Mouse (Mus musculus) megakaryocyte, embryonic 14.5 days (primary cell): Measurements from ENCODE around the gene Srgap2. TPM values are rescaled to one million over a fixed set of nuclear protein-coding genes. Genes with fewer than 3 reads are reported as not detected.

Experiments used
- H3K27me3 ChIP-seq: replicated peaks from 2 replicates; pipeline ENCODE3; 2012; ENCODE audit warnings: inconsistent platforms
- H3K36me3 ChIP-seq: replicated peaks from 2 replicates; pipeline ENCODE3; 2012; ENCODE audit warnings: low read length, inconsistent platforms, mixed read lengths
- H3K4me1 ChIP-seq: 2 replicates; pipeline ENCODE4 v1.6.1; 2012; ENCODE audit warnings: inconsistent platforms
- H3K4me3 ChIP-seq: replicated peaks from 2 replicates; pipeline ENCODE3; 2012; ENCODE audit warnings: moderate library complexity, mild to moderate bottlenecking, inconsistent platforms
- H3K9me3 ChIP-seq: 2 replicates; pipeline ENCODE4 v1.6.1; 2012; ENCODE audit warnings: inconsistent platforms
- FLI1 ChIP-seq: IDR thresholded peaks from 2 replicates; pipeline ENCODE4 v1.6.1; 2012; ENCODE audit warnings: low read length, inconsistent platforms, mixed read lengths
- GATA1 ChIP-seq: IDR thresholded peaks from 3 replicates; pipeline ENCODE4 v1.6.1; 2012; ENCODE audit warnings: mixed read lengths, low read length, inconsistent platforms, borderline replicate concordance
- polyA plus RNA-seq: library from polyadenylated mRNA; stranded (reverse); fragments of >175 nt; gene quantifications from 2 replicates; pipeline ENCODE4 v1.2.3, GENCODE M21; 2012; ENCODE audit warnings: low replicate concordance; ENCODE audit not compliant: insufficient read depth

Gene Srgap2
- polyA plus RNA-seq, 1 experiment = 12.2 TPM

DNA sequence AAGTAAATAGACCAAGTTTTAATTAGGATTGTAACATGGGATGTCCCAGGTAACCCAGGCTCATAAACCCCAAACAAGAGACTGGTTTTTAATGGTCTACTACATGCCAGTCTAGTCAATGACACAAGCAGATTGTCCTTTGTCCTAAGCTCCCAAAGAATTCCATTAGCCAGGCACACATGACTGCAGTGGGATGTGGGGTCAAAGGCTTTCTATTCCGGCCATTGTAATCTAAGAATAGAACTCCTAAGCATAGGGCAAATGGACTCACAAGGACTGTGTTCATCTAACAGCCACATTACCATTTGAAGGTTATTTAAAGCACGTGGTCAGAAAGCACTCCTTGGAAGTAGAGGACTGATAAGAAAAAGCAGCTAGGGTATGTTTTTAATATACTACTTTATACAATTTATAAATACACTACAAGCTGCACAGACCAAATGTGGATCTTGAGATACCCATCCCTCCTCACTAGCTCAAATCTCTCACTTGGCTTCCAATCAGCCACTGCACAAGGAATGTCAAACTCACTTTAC lies 48.3 kb downstream of the Srgap2 start:
- Histone ChIP-seq H3K27me3 (no peaks in the 10 kb centered on the region), H3K4me3 (no peak overlapping the region), H3K36me3 (peaks cover 16% of the 10 kb centered on the region), H3K4me1 (peaks cover 73% of the 10 kb centered on the region), H3K9me3 (no peaks in the 10 kb centered on the region)
- TF ChIP-seq GATA1 (no peak), FLI1 (no peak)

GRCm38 (mm10) chr1:131475306-131475705 lies 51.8 kb downstream of the Srgap2 start:
- peak overlapping the region; percentile 10 for H3K4me3 ChIP-seq
- H3K36me3 ChIP-seq = peaks cover 12% of the 10 kb centered on the region
- peaks cover 67% of the 10 kb centered on the region for H3K4me1 ChIP-seq
- no peaks in the 10 kb centered on the region for H3K9me3 ChIP-seq
- no peak for TF ChIP-seq GATA1
- TF ChIP-seq FLI1 = no peak
- H3K27me3 ChIP-seq = no peaks in the 10 kb centered on the region

GRCm38 (mm10) chr1:131473631-131474118 lies 53.5 kb downstream of the Srgap2 start:
- Histone ChIP-seq H3K36me3 (peaks cover 13% of the 10 kb centered on the region), H3K27me3 (no peaks in the 10 kb centered on the region), H3K4me1 (peaks cover 68% of the 10 kb centered on the region), H3K9me3 (no peaks in the 10 kb centered on the region), H3K4me3 (no peak overlapping the region)
- TF ChIP-seq GATA1 (no peak), FLI1 (no peak)

DNA sequence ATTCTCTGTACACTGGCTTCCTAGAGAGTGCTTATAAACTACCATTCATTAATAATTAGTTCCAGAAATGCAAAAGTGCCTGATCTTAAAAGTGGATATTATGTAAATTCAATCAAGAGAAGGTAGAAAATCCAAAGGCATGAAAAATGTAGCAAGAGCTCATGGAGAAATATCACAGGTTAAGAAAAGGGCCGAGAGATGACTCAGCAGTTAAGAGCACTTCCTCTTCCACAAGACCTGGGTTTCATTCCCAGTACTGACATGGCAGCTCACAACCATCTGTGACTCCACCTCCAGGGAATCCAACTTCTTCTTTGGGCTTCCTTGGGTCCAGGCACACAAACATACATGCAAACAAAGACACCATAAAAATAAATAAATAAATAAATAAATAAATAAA lies 56.6 kb downstream of the Srgap2 start:
- Histone ChIP-seq H3K27me3 (no peaks in the 10 kb centered on the region), H3K4me3 (no peak overlapping the region), H3K9me3 (no peaks in the 10 kb centered on the region), H3K36me3 (peaks cover 13% of the 10 kb centered on the region), H3K4me1 (peaks cover 80% of the 10 kb centered on the region)
- no peak for TF ChIP-seq FLI1
- no peak for TF ChIP-seq GATA1

DNA sequence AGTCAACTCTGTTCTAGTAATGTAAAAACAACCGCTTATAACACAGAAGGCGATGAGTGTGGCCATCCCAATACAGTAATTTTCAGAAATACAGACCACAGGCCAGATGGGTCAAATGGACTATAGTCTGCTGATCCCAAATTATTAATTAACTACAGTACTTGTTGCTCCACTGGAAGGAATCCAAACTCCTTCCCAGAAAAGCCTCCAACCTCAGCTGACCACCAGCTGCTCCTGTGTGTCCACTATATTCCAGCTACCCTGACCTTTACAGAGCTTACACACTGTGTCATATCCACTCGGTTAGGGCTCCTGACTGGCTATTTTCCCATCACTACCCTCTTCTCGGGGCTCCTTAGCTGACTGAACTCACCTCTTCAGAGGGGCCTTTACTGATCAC lies 61.3 kb downstream of the Srgap2 start:
- H3K4me1 ChIP-seq = peaks cover 83% of the 10 kb centered on the region
- H3K9me3 ChIP-seq = no peaks in the 10 kb centered on the region
- TF ChIP-seq FLI1 (no peak), GATA1 (no peak)
- H3K4me3 ChIP-seq = no peak overlapping the region
- peaks cover 13% of the 10 kb centered on the region for H3K36me3 ChIP-seq
- H3K27me3 ChIP-seq = no peaks in the 10 kb centered on the region

DNA sequence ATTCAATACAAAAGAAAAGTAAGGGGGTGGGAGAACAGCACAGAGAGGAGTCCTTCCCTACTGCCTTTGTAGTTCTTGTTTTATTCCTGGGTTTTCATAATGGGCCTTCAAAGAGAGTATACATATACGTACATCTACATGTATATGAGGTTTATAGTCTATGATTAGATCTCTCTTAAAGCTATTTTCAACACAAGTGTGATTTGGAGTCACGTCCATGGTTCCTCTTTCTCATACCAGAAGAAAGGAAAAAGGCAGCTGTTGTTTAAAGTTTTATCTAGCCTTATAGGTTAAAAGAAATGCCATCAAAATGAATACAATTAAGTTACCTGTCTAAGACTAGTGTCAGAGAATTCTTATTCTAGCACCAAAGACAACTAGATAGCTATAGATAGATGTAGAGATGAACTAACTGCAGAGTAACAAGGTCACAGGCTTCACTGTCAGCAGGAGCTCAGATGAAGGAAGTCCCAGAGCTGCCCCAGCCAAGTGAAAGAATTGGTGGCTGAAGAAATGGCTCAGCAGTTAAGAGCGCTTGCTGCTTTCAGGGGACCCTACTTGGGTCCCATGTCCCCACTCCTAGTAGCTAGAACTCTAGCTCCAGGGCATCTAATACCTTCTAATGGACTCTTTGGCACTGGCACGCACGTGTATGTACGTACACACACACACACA lies 63.1 kb downstream of the Srgap2 start:
- Histone ChIP-seq H3K9me3 (no peaks in the 10 kb centered on the region), H3K4me3 (no peak overlapping the region), H3K27me3 (no peaks in the 10 kb centered on the region), H3K4me1 (peaks cover 76% of the 10 kb centered on the region), H3K36me3 (no peaks in the 10 kb centered on the region)
- TF ChIP-seq FLI1 = no peak
- TF ChIP-seq GATA1 = no peak

GRCm38 (mm10) chr1:131462541-131463067 lies 64.5 kb downstream of the Srgap2 start:
- Histone ChIP-seq H3K36me3 (no peaks in the 10 kb centered on the region), H3K4me3 (no peak overlapping the region), H3K9me3 (no peaks in the 10 kb centered on the region), H3K4me1 (peaks cover 64% of the 10 kb centered on the region), H3K27me3 (no peaks in the 10 kb centered on the region)
- TF ChIP-seq FLI1 (no peak), GATA1 (no peak)

- H3K4me3 ChIP-seq = no peak overlapping the region
- no peaks in the 10 kb centered on the region for H3K36me3 ChIP-seq
- H3K4me1 ChIP-seq = peaks cover 56% of the 10 kb centered on the region
- no peaks in the 10 kb centered on the region for H3K9me3 ChIP-seq
- no peak for TF ChIP-seq FLI1
- no peak for TF ChIP-seq GATA1
- H3K27me3 ChIP-seq = no peaks in the 10 kb centered on the region
Measured at GRCm38 (mm10) chr1:131460914-131461530, 66.1 kb downstream of the Srgap2 start.

DNA sequence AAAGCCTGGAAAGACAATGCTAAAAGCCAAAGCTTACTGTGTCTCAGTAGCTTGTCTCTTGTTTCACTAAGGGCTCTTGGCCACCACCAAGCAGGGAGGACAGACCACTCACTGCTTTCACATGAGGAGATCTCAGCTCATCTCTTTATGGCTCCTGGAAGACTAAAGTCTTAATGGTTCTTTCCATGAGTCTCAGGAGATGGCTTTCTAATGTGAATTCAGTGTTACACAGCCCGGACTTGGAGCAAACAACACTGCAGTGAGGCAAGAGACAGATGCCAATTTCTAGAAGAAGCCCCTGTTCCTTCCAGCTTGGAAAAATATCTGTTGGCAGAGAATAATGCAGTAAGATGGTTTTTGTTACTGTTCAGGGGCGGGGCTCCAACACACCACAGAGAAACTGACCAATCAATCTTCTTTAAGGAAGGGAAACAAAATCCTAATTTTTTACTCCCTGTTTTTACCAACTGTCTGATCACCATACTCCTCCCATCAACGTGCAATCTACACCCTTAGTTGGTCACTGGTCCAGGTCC lies 71.7 kb downstream of the Srgap2 start:
- no peaks in the 10 kb centered on the region for H3K27me3 ChIP-seq
- H3K4me3 ChIP-seq = no peak overlapping the region
- peaks cover 10% of the 10 kb centered on the region for H3K36me3 ChIP-seq
- TF ChIP-seq GATA1 (no peak), FLI1 (no peak)
- no peaks in the 10 kb centered on the region for H3K9me3 ChIP-seq
- H3K4me1 ChIP-seq = peaks cover 61% of the 10 kb centered on the region

DNA sequence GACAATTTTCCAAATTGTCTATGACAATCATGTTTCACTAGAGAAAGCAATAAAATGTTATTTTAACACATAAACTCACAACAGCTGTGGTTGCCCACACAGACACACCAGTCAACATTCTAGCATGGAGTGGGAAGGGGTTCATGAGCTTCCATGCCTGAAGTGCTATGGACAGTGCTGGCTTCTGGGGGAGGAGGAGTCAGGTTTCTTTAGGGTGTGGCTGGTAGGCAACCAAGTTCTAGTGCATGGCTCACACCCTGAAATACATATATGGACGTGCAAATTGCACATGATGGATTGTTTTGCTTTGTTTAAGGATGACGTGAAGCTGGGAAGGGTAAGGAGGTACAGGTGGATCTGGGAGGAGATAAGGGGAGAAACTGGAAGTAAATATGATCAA lies 72.8 kb downstream of the Srgap2 start:
- H3K4me3 ChIP-seq = no peak overlapping the region
- TF ChIP-seq GATA1 (no peak), FLI1 (no peak)
- H3K4me1 ChIP-seq = peaks cover 57% of the 10 kb centered on the region
- H3K9me3 ChIP-seq = no peaks in the 10 kb centered on the region
- peaks cover 10% of the 10 kb centered on the region for H3K36me3 ChIP-seq
- H3K27me3 ChIP-seq = no peaks in the 10 kb centered on the region
